Mouse (Mus musculus): ENCODE data around the gene Adprh. TPM values are rescaled to one million over a fixed set of nuclear protein-coding genes. Genes with fewer than 3 reads are reported as not detected.
"Not testable (repeated sequence)": the region's sequence is repeated elsewhere in the genome, so short reads cannot be mapped to it uniquely, and the experiment has no call there.

The Adprh gene
- 10 to 100 TPM; 15.7 to 17.7 TPM for total RNA-seq (2021)
- long read RNA-seq, experiment 1, transcript Adprh-201 (4 exons, 2,966 nt), result major isoform, 53 of 61 reads
- long read RNA-seq, experiment 1, partial matches to known transcripts, result 1 of 61 reads
- long read RNA-seq, experiment 1, other reads (novel, unspliced or antisense), result 7 of 61 reads
- long read RNA-seq, experiment 2, transcript Adprh-201 (4 exons, 2,966 nt), result major isoform, 83 of 94 reads
- long read RNA-seq, experiment 2, partial matches to known transcripts, result 10 of 94 reads
- long read RNA-seq, experiment 2, other reads (novel, unspliced or antisense), result 1 of 94 reads

DNA sequence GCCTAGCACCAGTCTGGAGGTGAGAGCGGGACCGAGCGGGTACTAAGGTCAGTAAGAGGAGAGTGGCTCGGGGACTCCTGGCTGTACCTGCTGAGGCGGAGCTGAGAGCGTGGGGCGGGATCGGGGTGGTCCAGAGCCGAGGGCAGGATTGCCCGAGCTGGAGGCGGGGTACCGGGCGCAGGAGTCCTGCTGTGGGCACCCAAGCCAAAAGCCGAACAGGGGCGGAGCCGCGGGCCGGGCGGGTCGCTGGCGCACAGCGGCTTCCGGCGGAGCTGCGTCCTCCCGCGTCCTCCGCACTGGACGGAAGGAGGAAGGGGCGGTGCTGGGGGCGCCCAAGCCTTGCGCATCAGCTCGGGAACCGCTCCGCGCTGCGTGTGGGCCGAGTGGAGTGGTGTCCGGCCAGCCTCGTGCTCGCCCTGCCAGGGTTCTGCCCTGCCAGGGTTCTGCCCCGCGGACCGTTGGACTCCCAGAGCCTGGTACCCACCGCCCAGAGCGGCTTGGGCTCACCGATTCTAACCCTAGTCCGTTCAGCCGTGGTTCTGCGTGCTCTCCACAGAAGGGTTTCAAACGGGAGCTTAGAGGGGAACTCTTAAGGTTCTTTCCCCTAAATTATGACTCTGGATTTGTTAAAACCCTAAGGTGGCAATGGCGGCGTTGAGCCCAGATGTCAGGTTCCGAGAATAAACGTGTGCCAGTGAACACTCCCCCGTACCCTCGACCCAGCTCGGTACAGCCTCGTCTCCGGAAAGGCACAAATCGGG lies at the start of gene Adprh:
TSS of gene Adprh (minus strand) at position 262 of the 761 bp plus-strand sequence.
- intact Hi-C loops (cut with DNase I), result no loop called here
- peak; percentile 89 to 92 for DNase-seq

DNA sequence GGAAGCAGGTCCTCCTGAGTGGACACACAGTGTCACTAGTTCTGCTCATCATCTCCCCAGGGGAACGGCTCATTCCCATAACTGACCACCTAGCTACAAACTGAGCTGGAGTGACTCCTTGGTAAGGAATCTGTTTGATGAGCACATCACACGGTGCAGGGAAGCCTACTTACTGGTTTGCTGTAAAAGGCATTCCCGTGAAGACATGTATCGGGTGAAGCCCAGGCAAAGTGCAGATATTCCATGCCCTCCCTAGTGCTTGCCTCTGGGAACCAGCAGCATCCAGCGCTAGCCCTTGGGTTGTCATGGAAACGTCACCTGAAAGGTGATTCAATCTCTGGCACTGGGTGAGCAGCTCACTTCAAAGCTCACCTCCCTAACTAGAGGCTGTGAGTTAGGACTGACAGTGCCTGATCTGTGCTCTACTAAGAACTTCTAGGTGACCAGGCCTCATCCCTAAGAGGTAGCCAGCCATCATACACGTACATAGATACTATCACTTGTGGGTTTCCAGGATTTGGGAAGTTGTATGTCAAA lies 44.2 kb upstream of the Adprh start:
- intact Hi-C loops (cut with DNase I), result no loop called here
- no peak for DNase-seq

DNA sequence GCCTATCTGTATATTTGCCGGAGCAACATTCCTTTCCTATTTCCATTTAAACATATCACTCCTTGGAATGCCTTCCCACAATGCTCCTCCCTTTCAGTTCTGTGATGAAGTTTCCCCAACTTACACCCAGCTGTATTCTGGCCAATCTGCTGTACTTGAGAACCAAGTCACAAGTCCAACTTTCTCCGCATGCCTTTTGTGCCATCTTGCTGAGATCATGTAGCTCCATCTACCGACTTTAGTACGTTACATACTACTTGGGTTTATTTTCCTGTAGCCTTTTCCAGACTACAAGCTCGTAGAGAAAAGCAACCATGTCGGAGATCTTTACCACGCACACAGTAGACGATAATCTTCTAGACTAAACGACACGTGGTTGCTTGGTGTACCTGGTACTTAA lies 41.4 kb upstream of the Adprh start:
- intact Hi-C loops (cut with DNase I), result no loop called here
- no peak for DNase-seq

DNA sequence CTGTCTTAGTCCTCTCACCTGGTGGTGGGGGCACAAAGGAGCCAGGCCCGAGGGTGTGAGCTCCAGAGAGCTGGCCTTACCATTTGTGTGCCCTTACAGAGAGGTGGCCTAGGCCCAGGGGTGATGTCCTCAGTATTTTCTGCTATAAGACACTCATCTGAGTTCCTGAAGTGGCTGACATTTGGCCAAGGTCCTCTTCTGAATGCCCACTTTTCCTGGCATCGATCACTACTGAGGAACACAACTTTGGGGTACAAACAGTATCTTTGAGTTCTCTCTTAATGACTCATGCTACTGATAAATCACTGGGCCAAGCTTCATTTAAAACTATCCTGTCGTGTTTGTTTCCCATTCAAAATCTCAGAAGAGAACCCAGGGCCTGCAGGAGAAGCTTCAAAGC lies 40.0 kb upstream of the Adprh start:
- intact Hi-C loops (cut with DNase I), result no loop called here
- DNase-seq, result no peak

DNA sequence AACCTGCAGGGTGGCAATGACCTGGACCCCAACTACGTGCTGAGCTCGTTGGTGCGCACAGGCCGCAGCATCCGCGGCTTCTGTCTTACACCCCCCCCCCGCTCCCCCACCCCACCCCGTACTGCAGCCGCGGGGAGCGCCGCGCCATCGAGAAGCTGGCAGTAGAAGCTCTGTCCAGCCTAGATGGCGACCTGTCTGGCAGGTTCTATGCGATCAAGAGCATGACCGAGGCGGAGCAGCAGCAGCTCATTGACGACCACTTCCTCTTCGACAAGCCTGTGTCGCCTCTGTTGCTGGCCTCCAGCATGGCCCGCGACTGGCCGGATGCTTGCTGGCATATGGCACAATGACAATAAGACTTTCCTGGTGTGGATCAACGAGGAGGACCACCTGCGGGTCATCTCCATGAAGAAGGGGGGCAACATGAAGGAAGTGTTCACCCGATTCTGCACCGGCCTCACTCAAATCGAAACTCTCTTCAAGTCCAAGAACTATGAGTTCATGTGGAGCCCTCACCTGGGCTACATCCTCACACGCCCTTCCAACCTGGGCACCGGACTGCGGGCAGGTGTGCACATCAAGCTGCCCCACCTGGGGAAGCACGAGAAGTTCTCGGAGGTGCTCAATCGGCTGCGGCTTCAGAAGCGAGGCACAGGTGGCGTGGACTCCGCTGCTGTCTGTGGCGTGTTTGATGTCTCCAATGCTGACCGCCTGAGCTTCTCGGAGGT lies 31.2 kb upstream of the Adprh start:
- no peak for DNase-seq
- intact Hi-C loops (cut with DNase I), result loop anchor here (2.0 kb wide), 1 partner anchor 139 kb away; no protein-coding TSS in a partner anchor

DNA sequence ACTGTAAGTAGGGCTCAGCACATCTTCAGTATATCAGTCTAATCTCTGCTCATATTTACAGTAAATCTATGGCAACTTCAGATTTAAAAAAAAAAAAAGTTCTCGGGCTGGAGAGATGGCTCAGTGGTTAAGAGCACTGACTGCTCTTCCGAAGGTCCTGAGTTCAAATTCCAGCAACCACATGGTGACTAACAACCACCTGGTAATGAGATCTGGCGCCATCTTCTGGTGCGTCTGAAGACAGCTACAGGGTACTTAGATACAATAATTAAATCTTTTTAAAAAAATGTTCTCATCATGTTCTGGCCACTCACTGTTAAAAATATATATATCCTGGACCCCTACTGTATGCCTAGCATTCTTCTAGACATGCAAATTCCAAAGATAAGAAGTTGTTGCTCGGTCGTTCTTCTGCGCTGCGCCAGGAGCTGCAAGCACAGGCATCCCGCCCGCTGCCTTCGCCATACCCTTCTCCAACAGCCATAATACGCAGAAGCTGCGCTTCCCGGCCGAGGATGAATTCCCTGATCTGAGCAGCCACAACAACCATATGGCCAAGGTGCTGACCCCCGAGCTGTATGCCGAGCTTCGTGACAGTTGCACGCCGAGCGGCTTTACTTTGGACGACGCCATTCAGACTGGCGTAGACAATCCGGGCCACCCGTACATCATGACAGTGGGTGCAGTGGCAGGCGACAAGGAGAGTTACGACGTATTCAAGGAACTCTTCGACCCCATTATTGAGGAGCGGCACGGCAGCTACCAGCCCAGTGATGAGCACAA lies 30.5 kb upstream of the Adprh start:
- peak in 1 of 2 experiments; percentile 17 for DNase-seq

DNA sequence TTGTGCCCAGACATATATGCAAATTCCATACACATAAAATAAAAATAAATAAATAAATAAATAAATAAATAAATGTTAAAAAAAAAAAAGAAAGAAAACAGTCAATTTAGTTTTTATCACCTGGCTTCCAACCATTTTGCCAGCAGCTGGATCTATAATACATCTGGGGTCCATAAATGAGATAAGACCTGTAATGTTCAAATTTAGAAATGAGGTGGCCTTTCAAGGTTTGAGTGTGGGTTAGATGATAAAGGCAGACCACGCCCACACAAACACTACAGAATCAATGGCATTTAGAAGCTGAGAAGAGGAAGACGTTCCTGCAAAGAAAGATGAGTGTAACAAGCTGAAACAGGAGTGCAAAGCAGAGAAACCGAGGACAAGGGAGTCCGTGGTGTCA lies 28.8 kb upstream of the Adprh start:
- intact Hi-C loops (cut with DNase I), result no loop called here
- DNase-seq, result no peak

More for the DNA sequence above, 30.5 kb upstream of the Adprh start:
- intact Hi-C loops (cut with DNase I), result loop anchor here (2.0 kb wide), 1 partner anchor 138 kb away; no protein-coding TSS in a partner anchor

DNA sequence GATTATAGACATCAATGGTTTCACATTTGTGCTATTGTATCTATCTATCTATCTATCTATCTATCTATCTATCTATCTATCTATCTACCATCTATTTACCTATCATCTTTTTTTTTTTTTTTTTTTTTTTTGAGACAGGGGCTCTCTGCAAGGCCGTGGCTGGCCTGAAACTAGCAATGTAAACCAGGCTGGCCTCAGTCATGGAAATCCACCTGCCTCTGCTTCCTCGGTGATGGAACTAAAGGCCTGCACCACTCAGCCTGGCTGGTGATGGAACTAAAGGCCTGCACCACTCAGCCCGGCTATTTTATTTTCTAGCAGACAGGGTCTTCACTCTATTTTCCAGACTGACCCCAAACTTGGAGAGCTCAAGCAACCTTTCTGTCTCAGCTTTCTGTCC lies 25.8 kb upstream of the Adprh start:
- DNase-seq, result no peak
- intact Hi-C loops (cut with DNase I), result no loop called here

DNA sequence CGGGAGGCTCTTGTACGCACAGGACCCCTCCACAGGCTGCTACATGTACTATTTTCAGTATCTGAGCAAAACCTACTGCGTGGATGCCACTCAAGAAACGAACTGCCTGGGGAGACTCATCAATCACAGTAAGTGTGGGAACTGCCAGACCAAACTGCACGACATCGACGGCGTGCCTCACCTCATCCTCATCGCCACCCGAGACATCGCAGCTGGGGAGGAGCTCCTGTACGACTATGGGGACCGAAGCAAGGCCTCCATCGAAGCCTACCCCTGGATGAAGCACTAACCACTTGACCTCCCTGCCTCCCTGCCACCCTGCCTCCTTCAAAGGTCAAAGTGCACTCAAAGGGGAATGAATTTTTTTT lies 24.7 kb upstream of the Adprh start:
- intact Hi-C loops (cut with DNase I); DNase-seq: not testable (repeated sequence)

DNA sequence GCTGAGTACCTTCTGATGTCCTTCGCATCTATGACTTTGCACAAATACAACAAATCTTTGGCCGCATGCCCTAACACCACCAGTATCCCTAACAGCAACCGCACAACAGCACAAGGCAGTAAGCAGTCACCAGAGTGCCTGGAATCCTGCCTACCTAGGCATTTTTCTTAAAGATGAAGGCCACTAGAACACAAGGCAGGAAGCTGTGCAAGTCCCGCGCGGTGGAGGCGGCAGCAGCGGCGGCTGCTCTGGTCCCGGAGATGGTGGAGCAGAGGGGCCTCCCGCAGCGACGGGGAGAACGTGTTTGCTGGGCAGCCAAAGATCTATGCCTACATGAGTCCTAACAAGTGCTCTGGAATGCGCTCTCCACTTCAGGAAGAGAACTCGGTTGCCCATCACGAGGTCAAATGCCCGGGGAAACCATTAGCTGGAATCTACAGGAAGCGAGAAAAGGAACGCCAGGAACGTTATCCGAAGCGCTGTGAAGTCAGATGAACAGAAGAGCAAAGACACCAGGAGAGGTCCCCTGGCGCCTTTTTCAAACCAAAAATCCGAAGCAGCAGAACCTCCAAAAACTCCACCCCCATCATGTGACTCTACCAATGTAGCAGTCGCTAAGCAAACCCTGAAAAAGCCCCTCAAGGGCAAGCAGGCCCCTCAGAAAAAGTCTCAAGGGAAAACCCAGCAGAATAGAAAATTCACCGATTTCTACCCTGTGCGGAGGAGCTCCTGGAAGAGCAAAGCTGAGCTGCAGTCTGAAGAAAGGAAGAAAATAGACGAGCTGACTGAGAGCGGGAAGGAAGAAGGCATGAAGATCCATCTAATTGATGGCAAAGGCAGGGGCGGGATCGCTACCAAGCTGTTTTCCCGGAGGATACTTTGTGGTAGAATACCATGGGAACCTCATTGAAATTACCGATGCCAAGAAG lies 24.1 kb upstream of the Adprh start:
- DNase-seq, result peak in 1 of 2 experiments; percentile 43
- intact Hi-C loops (cut with DNase I), result no loop called here

DNA sequence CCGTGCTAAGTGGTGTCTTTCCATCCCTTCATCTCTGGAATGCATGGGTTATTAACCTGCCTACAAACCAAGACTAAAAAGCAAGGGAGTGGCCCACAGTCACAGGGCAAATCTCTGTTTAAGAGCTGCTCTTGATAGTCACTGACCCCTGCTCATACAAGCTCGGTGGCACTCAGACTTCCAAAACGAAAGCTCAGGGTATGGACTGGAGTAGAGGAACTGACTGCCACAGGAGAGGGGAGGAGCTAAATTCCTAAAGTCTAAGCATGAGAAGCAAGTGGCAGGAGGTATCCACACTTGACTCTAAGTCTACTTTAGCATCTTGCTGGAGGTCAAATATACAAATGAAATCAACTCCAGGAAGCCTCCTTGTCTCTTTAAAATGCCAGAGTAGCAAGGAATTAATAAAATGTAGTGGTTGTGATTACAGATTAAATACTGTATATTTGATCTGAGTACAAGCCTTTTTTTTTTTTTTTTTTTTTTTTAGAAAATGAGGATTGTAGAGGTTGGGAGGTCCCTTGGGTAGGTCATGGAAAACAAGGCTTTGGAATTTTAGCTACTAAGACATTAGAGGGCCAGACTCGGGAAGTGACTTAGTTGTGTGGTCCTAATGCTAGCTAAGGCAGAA lies 23.3 kb upstream of the Adprh start:
- intact Hi-C loops (cut with DNase I), result no loop called here
- DNase-seq, result no peak

DNA sequence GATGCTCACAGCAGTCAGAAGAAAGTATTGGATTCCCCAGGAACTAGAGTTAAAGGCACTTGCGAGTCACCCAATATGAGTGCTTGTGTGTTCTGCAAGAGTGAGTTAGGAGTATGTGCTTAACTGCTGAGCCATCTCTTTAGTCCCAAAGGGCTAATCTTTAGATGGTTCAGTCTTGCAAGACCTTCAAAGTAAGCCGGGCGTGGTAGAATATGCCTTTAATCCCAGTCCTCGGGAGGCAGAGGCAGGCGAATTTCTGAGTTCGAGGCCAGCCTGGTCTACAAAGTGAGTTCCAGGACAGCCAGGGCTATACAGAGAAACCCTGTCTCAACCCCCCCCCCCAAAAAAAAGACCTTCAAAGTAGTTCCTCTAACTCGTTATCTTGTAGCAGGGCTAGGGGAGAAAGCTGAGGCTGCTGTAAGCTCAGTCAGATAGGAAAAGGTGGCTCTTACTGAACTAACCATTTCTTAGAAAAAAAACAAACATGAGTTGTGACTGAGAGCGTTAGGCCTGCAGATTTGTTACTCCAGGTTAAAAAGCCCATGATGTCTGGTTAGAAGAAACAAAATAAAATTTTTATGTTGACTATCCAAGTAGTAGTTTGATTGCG lies 22.3 kb upstream of the Adprh start:
- no peak for DNase-seq
- intact Hi-C loops (cut with DNase I), result no loop called here

DNA sequence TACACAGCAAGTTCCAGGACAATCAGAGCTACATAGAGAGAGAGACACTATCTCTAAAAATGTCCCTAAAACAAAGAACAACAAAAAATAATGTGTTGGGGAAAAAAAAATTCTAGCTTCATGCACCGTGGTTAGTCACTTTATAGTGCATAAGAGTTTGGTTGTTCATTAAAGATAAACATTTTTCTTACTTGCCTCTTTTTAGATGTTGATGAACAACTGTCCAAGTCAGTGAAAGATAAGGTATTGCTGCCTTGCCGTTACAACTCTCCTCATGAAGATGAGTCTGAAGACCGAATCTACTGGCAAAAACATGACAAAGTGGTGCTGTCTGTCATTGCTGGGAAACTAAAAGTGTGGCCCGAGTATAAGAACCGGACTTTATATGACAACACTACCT lies 21.2 kb upstream of the Adprh start:
- no peak for DNase-seq
- intact Hi-C loops (cut with DNase I), result no loop called here

DNA sequence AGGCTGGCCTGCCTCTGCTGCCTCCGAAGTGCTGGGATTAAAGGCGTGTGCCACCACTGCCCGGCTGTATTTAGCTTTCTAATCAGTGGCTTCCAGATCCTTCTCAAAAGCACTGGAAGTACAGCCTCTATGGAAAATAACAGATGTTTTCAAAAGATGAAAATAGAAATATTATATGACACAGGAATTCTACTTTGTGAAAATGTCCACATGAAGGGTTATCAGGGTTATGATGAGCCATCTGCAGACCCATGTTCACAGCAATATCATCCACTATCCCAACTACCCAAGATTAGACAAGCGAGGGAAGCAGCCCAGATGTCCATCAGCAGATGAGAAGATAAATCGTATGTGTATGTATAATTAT lies 20.0 kb upstream of the Adprh start:
- intact Hi-C loops (cut with DNase I), result no loop called here
- no peak for DNase-seq

DNA sequence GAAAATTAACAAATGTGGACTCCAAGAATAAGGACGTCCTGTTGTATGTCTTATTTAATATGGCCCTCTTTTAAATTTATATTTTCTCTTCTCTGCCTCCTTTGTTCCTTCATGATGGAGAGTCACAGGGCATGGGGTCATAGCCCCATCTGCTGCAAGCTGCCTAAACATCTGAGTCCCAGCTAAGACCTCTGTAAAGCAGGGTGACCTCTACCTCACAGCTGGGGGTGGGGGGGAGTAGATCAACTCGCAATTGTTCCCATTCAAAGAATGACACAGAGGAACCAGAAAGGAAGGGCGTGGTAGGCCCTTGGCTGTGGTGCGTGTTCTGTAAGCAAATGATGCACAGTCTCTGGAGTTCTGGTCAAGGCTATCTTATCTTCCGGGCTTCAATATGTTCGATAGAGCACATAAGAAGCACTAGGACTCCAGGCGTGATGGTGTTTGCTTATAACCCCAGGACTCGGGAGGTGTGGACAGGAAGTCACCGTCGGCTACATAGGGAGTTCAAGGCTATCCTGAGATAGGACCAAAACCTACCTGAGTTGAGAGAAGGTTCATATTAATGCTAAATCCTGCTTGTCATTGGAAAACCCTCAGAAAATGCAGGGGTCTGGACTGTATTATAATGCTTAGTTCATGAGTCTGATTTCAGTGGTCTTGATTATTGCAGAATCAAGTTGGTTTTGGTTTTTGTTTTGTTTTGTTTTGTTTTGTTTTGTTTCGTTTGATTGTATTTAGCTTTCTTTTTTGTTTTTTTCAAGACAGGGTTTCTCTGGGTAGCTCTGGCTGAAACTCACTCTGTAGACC lies 19.4 kb upstream of the Adprh start:
- intact Hi-C loops (cut with DNase I), result no loop called here
- no peak for DNase-seq

DNA sequence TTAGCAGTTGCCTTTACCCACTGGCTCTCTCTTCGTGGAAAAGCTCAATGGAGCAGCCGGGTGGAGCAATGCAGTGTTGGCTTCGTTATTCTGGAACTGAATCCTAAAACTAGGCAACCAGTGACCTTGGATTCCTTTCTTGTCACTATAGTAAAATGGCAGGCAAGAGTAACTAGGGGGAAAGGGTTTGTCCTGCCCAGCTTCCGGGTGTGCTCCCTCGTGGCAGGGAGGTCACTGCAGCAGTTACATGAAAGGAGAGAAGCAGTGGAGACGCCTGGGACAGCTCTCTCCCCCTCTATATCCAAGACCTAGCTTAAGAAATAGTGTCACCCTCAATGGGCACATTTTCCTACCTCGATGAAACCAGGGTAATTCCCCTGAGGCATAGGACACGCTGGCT lies 16.9 kb upstream of the Adprh start:
- no peak for DNase-seq
- intact Hi-C loops (cut with DNase I), result no loop called here

DNA sequence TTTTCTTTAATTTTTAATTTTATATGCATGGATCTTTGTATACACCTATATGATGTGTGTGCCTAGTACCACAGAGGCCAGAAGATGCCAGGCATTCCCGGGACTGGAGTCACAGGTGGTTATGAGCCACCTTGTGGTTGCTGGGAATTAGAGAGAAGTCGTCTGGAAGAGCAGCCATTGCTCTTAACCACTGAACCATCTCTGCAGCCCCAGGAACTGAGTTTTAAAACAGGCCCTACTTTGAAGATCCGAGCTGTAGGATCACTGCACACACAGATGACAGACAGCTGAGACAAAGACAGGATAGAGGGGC lies 16.2 kb upstream of the Adprh start:
- intact Hi-C loops (cut with DNase I), result no loop called here
- DNase-seq, result no peak
